Mouse (Mus musculus) cerebellum, adult 2 months (tissue): ENCODE measurements around the gene Paox.
"Not testable (repeated sequence)": the region's sequence is repeated elsewhere in the genome, so short reads cannot be mapped to it uniquely, and the experiment has no call there.

ENCODE experiments used
- CTCF ChIP-seq: fragments of 200-500 bp; IDR thresholded peaks from 2 replicates; pipeline ENCODE4 v1.5.1; 2011; ENCODE audit warnings: low read depth, mild to moderate bottlenecking, control low read depth, low read length, moderate library complexity, borderline replicate concordance; ENCODE audit not compliant: insufficient read depth
- POLR2A ChIP-seq: fragments of 200-500 bp; IDR thresholded peaks from 2 replicates; pipeline ENCODE4 v1.6.1; 2011; ENCODE audit warnings: low read length, control low read depth, borderline replicate concordance; ENCODE audit not compliant: insufficient read depth

DNA sequence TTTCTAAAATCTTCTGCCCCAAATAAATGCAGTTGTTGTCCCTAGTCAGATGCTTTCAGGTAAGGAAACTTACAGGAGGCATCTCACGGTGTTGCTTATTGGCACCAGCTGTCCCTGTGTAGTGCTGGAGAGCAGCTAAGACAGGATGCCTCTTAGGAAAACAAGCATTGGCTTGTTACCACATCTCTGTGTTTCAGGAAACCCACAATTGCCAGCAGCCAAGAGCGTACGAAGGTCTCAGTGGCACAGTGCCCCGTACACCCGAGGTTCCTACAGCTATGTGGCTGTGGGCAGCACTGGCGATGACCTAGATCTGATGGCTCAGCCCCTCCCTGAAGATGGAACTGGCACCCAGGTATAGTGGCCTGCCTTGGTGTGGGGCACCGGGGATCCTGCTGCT lies 16.6 kb downstream of the Paox start:
- TF ChIP-seq CTCF, POLR2A: not testable (repeated sequence)
